Mouse (Mus musculus) E14TG2a.4 (cell line): Measurements from ENCODE around the gene Abhd17c.

ENCODE experiments used
- CTCF ChIP-seq: conservative IDR thresholded peaks from 2 replicates; pipeline ENCODE4 v1.5.1; 2014; ENCODE audit warnings: low read length
- NANOG ChIP-seq: IDR thresholded peaks from 2 replicates; pipeline ENCODE4 v1.6.1; 2014; ENCODE audit warnings: borderline replicate concordance, low read length, mixed read lengths
- POU5F1 ChIP-seq: IDR thresholded peaks from 2 replicates; pipeline ENCODE4 v1.6.1; 2014; ENCODE audit warnings: low read length, borderline replicate concordance

- TF ChIP-seq CTCF (no peak), POU5F1 (no peak), NANOG (no peak)
Measured at GRCm38 (mm10) chr7:84164880-84165279, 13.2 kb upstream of the Abhd17c start.
